Mouse (Mus musculus) left cerebral cortex, adult 2 months (tissue): ENCODE results near the gene Creg1. TPM values are rescaled to one million over a fixed set of nuclear protein-coding genes. Genes with fewer than 3 reads are reported as not detected.

Experiments used
- DNase-seq, 2 experiments: peaks; one replicate each; pipeline ENCODE4 v3.0.0; 2021 to 2022; ENCODE audit warnings: low spot score in 2 of 2, mixed read lengths in 1 of 2; ENCODE audit errors: extremely low spot score in 1 of 2
- H3K27ac ChIP-seq: fragments of 200-600 bp; 2 replicates; pipeline ENCODE4 v1.8.1; 2022
- H3K4me3 ChIP-seq: fragments of 200-600 bp; 2 replicates; pipeline ENCODE4 v1.8.1; 2022
- CTCF ChIP-seq: fragments of 200-600 bp; IDR thresholded peaks from 2 replicates; pipeline ENCODE4 v1.8.1; 2022; ENCODE audit warnings: antibody characterized with exemption, mild to moderate bottlenecking, moderate library complexity
- intact Hi-C: fragments of 180-260 bp; cut with DNase I; formaldehyde crosslinking; loops from one replicate; pipeline ENCODE4 v1.15.1; 2025
- total RNA-seq, 2 experiments: library from RNA; stranded (reverse); gene quantifications; 2 replicates each; pipeline ENCODE4 v1.2.3; 2021

Gene Creg1
- total RNA-seq, 2 experiments from 2014 or later = 24.8 to 29.0 TPM

DNA sequence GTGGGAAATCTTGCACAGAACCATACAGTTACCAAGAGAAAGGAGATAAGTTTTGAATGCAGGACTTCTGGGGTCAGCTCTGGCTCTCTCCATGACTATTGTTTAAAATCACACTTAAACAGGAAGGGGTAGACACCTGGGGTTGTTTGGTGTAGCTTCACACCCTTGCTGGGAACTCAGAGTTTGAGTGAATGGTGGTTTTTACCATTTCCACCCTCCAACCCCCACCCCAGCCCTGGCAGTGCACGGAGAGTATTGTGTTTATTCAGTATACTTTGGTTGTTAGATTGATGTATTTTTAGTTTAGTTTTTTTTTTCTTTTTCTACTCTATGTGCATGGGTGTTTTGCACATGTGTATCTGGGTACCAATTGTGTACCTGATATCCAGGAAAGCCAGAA lies 33.4 kb upstream of the Creg1 start:
- TF ChIP-seq CTCF = no peak
- no peak for DNase-seq
- H3K27ac ChIP-seq = no peak overlapping the region
- intact Hi-C loops = no loop called here
- no peak overlapping the region for H3K4me3 ChIP-seq

DNA sequence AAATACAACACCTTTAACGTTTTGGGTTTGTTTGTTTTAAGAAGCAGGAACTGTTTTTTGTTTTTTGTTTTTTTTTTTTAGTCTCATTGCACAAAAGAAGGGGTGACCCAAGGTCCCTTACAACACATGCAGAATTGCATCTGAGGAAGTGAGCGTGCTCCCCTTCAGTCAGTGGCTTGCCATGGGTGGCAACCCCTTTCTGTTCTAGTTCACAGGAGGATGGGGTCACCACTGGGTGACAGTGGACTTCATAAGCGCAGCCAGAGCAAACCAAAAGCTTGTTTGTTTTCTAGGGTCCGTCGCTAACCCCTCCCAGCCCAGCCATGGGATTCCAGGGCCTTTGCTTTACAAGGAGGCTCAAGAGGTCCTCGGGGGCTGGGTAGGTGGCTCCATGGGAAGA lies 32.0 kb upstream of the Creg1 start:
- Histone ChIP-seq H3K4me3 (no peak overlapping the region), H3K27ac (no peak overlapping the region)
- DNase-seq = no peak
- intact Hi-C loops = no loop called here
- TF ChIP-seq CTCF = no peak

DNA sequence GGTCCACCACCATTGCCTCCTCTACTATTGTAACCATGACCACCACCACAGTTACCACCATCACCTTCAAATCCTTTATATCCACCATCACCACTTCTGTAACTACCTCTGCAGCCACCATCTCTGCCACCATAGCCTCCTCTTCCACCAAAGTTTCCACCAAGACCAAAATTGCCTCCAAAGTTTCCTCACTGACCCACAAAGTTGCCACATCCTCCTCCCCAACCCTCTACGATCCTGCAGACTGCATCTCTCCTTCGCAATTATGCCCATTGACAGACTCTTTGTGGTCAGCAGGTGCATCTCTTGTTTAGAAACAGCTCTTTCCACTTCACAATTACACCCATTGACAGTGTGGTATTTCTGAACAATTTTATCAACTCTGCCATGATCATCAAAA lies 28.7 kb upstream of the Creg1 start:
- DNase-seq = no peak
- intact Hi-C loops = no loop called here
- no peak overlapping the region for H3K27ac ChIP-seq
- no peak for TF ChIP-seq CTCF
- no peak overlapping the region for H3K4me3 ChIP-seq

DNA sequence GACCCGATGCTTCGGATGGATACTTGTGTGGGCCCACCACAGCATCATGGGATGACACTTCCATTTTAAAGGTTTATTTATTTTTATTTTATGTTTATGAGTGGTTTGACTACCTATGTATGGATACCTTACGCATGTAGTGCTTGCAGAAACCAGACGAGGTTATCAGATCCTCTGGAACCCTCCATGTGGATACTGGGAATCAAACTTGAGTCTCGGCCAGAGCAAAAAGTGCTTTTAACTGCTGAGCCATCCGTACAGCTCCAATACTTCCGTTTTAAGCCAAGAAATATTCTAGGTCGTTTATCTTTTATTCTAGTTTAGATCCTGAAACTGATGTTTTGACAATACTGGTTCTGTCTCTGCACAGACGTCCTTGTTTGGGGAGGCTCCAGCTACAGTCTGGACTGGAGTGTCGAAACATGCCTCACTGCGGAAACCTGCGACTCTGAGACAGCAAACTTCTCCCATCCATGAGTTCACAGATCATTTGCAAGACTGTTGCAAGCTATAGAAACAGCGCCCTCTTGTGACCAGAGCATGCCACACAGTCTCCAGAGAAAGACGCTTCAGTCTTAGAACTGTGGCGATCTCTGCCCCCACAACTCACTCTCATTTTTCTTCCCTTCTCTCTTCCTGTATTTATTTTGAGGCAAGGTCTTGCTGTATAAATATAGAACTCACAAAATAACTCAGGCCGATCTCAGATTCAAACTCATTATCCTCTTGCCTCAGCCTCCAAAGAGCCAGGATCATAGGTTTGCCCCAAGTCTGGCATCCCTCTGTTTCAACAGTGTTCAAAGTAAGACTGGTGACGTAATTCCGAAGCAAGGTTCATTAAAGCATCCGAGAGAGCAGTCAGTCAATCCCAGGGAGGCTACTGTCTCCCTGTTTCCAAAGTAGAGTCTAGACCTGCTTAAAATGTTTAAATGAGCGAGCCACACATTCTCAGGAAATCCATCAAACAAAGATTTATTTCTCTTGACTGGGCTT lies 27.4 kb upstream of the Creg1 start:
- intact Hi-C loops = loop anchor here (1.0 kb wide), 2 partner anchors 76 to 153 kb away; no protein-coding TSS in a partner anchor
- peak; percentile 95 for TF ChIP-seq CTCF
- Histone ChIP-seq H3K27ac (no peak overlapping the region), H3K4me3 (no peak overlapping the region)
- peak; percentile 84 to 87 for DNase-seq

DNA sequence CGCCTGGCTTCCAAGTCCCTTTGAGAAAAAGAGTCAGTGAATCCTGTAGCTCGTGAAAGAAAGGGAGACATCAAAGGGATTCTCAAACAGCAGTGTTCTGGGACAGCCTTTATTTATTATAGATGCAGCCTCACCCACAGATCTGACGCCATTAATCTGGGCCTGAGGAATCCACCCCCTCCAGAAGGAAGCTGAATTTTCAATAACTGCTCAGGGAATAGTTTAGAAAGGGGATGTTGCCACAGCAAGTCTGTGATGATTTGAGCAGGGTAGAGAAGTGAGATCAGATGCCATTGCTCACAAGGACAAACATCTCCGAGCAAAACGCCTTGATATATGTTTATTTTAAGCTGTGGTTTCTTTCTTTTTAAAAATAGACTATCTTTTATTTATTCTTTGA lies 26.1 kb upstream of the Creg1 start:
- intact Hi-C loops = no loop called here
- no peak for DNase-seq
- H3K27ac ChIP-seq = no peak overlapping the region
- no peak for TF ChIP-seq CTCF
- H3K4me3 ChIP-seq = no peak overlapping the region

DNA sequence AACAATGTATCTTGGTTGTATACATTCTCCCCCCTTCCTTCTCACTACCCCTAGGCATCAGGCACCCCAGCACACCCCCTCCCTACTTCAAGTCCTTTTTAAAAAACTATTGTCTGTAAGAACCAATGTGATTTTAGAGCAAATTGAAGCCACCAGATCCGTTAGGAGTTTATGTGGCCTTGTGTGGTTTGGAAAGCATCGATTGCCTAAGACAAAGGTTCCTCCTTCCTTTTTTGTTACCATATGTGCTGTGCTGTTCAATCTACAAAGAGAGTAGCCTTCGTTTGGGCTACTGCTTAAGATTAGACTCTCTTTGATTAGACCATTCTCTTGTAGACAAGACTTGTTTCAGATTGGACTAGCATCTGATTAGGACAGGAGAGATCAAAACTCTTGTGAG lies 25.7 kb upstream of the Creg1 start:
- no peak for DNase-seq
- intact Hi-C loops = no loop called here
- no peak overlapping the region for H3K27ac ChIP-seq
- no peak overlapping the region for H3K4me3 ChIP-seq
- no peak for TF ChIP-seq CTCF

DNA sequence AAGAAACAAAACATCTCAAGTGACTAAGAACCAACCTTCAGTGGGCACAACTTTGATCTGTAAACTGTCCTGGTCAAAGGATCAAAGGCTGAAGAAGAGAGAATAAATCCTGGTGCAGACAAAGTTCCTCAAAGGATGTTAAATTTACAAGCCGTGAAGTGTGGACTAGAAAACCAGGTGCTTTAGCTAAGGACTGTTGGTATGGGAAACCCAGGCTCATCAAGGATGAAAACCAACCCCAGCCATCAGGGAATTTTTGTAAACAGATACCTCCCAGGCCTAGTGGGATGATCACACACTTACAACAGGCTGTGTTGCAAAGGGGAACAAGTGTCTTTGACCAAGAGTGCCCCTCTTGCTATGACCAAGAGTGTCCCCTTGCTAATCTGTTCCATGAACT lies 24.6 kb upstream of the Creg1 start:
- no peak for TF ChIP-seq CTCF
- intact Hi-C loops = loop anchor here (1.0 kb wide), 1 partner anchor 14 kb away; no protein-coding TSS in a partner anchor
- no peak for DNase-seq
- Histone ChIP-seq H3K4me3 (no peak overlapping the region), H3K27ac (no peak overlapping the region)

DNA sequence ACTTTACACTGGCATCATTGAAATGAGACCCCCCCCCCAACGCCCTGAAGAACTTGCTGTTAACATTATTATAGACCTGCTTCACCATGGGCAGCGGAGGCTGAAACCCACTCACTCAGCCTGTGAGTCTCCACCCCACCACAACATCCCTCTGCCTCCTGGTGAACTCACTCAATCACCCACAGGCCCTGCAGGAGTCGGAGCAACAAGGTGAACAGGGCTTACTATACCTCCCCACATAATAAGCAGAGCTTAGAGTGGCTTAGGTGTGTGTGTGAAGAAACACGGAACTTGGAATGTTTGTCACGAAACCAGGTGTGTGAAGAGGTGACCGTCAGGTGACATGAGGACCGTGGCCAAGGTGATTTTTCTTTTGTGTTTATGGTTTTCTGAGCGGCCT lies 21.6 kb upstream of the Creg1 start:
- DNase-seq = no peak
- no peak overlapping the region for H3K4me3 ChIP-seq
- no peak overlapping the region for H3K27ac ChIP-seq
- intact Hi-C loops = no loop called here
- TF ChIP-seq CTCF = no peak

DNA sequence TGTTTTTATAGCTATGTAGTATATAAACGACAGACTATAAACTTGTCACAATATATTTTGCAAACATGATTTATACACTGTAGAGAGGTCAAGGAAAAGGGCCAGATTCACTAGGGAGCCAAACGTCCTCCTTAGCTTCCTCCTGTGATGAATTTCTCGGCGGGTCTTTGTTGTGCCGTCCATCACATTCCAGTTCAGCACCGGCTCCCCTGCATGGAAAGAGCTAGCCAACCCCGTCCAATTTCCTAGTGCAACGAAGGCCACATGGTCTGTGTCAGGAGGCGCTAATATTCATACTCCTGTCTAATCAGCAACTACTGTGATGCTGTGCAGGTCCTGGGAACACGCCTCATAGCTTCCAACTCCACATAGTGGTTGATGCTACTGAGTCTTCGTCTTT lies 15.5 kb upstream of the Creg1 start:
- intact Hi-C loops = no loop called here
- no peak overlapping the region for H3K4me3 ChIP-seq
- DNase-seq = no peak
- TF ChIP-seq CTCF = no peak
- H3K27ac ChIP-seq = no peak overlapping the region

DNA sequence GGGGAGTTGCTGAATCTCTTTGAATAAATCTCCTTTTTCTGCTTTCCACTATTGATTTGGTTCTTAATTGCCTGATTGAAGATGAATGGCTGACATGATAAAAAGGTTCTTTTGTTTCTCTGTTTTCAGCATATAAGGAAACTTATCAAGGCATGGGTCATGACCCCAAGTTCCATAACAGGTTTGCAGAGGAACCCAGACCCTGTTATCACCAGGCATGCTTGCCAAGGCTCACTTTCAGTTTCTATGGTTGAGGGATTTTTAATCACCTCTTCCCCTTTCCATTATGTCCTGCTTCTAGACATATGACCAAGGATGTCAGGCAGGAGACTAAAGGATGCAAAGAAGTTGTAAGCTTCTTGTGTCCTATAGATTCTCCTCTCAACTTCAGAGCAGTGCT lies 12.4 kb upstream of the Creg1 start:
- no peak for TF ChIP-seq CTCF
- DNase-seq = no peak
- H3K27ac ChIP-seq = no peak overlapping the region

DNA sequence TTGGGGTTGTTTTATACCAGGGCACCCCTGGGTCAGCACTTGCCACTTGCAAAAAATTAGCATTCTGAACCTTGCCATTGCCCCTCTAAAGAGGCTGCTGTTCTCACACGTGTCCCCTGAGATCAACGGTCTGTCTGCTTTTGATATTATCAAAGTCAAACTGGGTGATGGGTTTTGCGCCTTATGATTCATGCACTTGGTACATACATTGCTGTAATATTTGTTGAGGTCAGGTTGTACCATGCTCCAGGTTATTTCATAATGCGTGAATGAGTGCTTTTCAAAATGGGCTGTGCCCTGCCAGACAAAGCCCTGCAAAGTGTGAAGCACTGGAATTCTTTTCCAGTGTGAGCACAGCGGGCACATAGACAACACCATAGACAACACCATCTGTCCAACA lies 11.7 kb upstream of the Creg1 start:
- no peak for TF ChIP-seq CTCF
- intact Hi-C loops = no loop called here
- DNase-seq = no peak
- Histone ChIP-seq H3K4me3 (no peak overlapping the region), H3K27ac (no peak overlapping the region)

More for the DNA sequence above, 12.4 kb upstream of the Creg1 start:
- H3K4me3 ChIP-seq = no peak overlapping the region
- intact Hi-C loops = no loop called here

DNA sequence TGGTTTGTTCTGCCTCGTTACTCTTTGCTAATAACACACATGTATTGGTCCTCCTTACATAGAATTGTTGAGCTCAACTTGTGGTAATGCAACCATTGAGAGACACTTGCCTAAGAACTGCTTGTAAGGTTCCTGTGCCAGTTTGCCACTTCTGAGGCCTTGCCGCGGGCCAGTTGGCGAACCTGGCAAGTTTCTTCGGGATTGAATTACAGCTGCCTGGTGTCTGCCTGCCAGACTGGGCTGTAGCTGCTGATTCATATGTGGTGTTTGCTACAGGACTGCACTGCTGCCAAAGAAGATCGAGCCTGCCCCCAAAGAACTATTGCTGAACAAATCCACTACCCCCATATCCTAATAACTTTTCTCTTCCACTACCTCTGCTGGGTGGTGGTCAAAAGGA lies 9.3 kb upstream of the Creg1 start:
- intact Hi-C loops = loop anchor here (1.0 kb wide), 1 partner anchor 197 kb away; no protein-coding TSS in a partner anchor
- TF ChIP-seq CTCF = no peak
- Histone ChIP-seq H3K27ac (no peak overlapping the region), H3K4me3 (no peak overlapping the region)
- DNase-seq = no peak

DNA sequence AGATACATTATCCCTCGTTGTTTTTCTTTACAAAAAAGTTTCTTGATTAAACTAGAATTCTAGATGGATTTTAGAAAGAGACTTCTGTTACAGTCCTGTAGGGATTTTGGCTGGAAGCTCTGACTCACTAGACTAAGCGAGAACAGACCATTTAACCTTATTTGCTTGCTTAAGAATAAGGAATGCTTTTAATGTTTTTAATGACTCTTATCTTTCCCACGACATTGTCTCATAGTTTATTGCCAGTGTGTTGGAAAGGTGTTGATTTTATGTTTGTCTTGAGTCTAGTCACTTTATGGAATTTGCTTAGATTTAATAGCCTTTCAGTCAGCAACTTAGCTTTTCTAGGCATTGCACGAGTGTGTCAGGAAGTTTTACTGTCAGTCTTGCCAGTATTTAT lies 8.4 kb upstream of the Creg1 start:
- no peak overlapping the region for H3K4me3 ChIP-seq
- H3K27ac ChIP-seq = no peak overlapping the region
- no peak for DNase-seq
- no peak for TF ChIP-seq CTCF
- intact Hi-C loops = no loop called here
